In genomic region chr17:27555512-27556172, GRCm38 (mm10) we compare ENCODE assay signal across 8 mouse cellular contexts. TPM values are rescaled to one million over a fixed set of nuclear protein-coding genes. Genes with fewer than 3 reads are reported as not detected.
DNase-seq lines count a peak whose midpoint lies in the region; ATAC-seq lines count a peak whose summit lies in the region.

No protein-coding gene starts in this region.

- no peaks in the 10 kb centered on the region for H3K9me3 ChIP-seq in embryonic facial prominence, embryonic 15.5 days (replicated peaks)

- peak overlapping the region; percentile 70 for H3K4me2 ChIP-seq in embryonic facial prominence, embryonic 15.5 days (replicated peaks)

- H3K4me3 ChIP-seq in embryonic facial prominence, embryonic 15.5 days (replicated peaks) = peak overlapping the region; percentile 63

- H3K4me1 ChIP-seq in embryonic facial prominence, embryonic 15.5 days = peaks cover 39% of the 10 kb centered on the region

- H3K36me3 ChIP-seq in embryonic facial prominence, embryonic 15.5 days = no peaks in the 10 kb centered on the region

- peak overlapping the region; percentile 50 for H3K9ac ChIP-seq in embryonic facial prominence, embryonic 15.5 days

- under 1% methylated on average over 49 of the region's 55 CpGs for WGBS in embryonic facial prominence, embryonic 15.5 days

- ATAC-seq in embryonic facial prominence, embryonic 15.5 days (ENCODE audit: insufficient number of reproducible peaks, low FRiP score, low TSS enrichment, low read depth) = peak; percentile 35
- peak; percentile 56 for ATAC-seq in megakaryocyte-erythroid progenitor cell, adult 5-6 weeks (replicated peaks; ENCODE audit: low FRiP score, low TSS enrichment, poor library complexity, severe bottlenecking)

- peak; percentile 97 for DNase-seq in 416B (ENCODE audit: low read depth)
- peak; percentile 71 for DNase-seq in T-cell, adult 2 months (ENCODE audit: low spot score)
- DNase-seq in heart, postnatal 14 days = peak; percentile 58 to 64
- peak; percentile 70 to 78 for DNase-seq in kidney, postnatal 36 days
- peak; percentile 87 to 91 for DNase-seq in spleen, postnatal 36 days (ENCODE audit: low spot score in 2 of 2)
- no peak for DNase-seq in frontal cortex, postnatal 36 days (ENCODE audit: low spot score in 2 of 2)

- no peaks in the 10 kb centered on the region for H3K27me3 ChIP-seq in embryonic facial prominence, embryonic 15.5 days

- H3K27ac ChIP-seq in embryonic facial prominence, embryonic 15.5 days (replicated peaks) = peak overlapping the region; percentile 94

- intact Hi-C loops in heart, postnatal 14 days (cut with DNase I) = no loop called here

RNA-seq across cellular contexts. Expression of gene Hmga1, which starts 0.7 kb away (rescaled TPM):
- polyA plus RNA-seq in embryonic facial prominence, embryonic 15.5 days (2015; fragmentation: Nextera tagmentation; extraction: Ambion mirVana) = 185 and 195 TPM in 2 replicates
- 10 to 100 TPM; 37.1 to 38.2 TPM for total RNA-seq in heart, postnatal 14 days (2021)
- total RNA-seq in megakaryocyte-erythroid progenitor cell, adult 5-6 weeks (2014; fragmentation: Nextera tagmentation) = 271 and 334 TPM in 2 replicates
- total RNA-seq in megakaryocyte-erythroid progenitor cell, adult 5-6 weeks (2017) = 97.8 and 182 TPM in 2 replicates

RNA-seq across cellular contexts. Expression of gene AI413582, which starts 9.9 kb away (rescaled TPM):
- polyA plus RNA-seq in embryonic facial prominence, embryonic 15.5 days (2015; fragmentation: Nextera tagmentation; extraction: Ambion mirVana) = 32.5 and 35.3 TPM in 2 replicates
- 10 to 100 TPM in 1 of 2 experiments, 1 to 10 TPM in 1; 10.0 to 10.4 TPM for total RNA-seq in heart, postnatal 14 days (2021)
- 14.3 and 20.0 TPM in 2 replicates for total RNA-seq in megakaryocyte-erythroid progenitor cell, adult 5-6 weeks (2014; fragmentation: Nextera tagmentation)
- 7.0 and 8.7 TPM in 2 replicates for total RNA-seq in megakaryocyte-erythroid progenitor cell, adult 5-6 weeks (2017)

RNA-seq across cellular contexts. Expression of gene Grm4, which starts 34.4 kb away (rescaled TPM):
- polyA plus RNA-seq in embryonic facial prominence, embryonic 15.5 days (2015; fragmentation: Nextera tagmentation; extraction: Ambion mirVana) = 0.72 and 0.85 TPM in 2 replicates
- under 1 TPM; 0.15 to 0.19 TPM for total RNA-seq in heart, postnatal 14 days (2021)
- not detected in 2 replicates for total RNA-seq in megakaryocyte-erythroid progenitor cell, adult 5-6 weeks (2014; fragmentation: Nextera tagmentation)
- not detected in 2 replicates for total RNA-seq in megakaryocyte-erythroid progenitor cell, adult 5-6 weeks (2017)

Comparison
In these comparisons a context has a peak if more than half of its experiments do, and no peak if none do; other contexts are left out.
1. DNase-seq: peak in 416B (single experiment), T-cell, adult 2 months (single experiment), heart, postnatal 14 days (2 of 2), kidney, postnatal 36 days (2 of 2) and spleen, postnatal 36 days (2 of 2); none in frontal cortex, postnatal 36 days (0 of 2).